Mouse (Mus musculus): ENCODE results near the gene Lnpep.

- no peak for TF ChIP-seq POLR2A (IDR thresholded peaks at IDR 0.05; ENCODE audit: low read depth, low read length)
- no peak for TF ChIP-seq CTCF (conservative IDR thresholded peaks at IDR 0.05; ENCODE audit: insufficient read depth, insufficient read length, low read depth, low read length)
These were observed 12.5 kb upstream of the Lnpep start for GRCm38 (mm10) chr17:17637387-17637786.
